Mouse (Mus musculus): ENCODE measurements at regions not wholly inside any gene's neighbourhood (a gene's known extent, or its start where the extent isn't known, plus 50 kb on each side); places are given as distances from the start of the nearest gene placed in this dataset.
"Not testable (repeated sequence)": the region's sequence is repeated elsewhere in the genome, so short reads cannot be mapped to it uniquely, and the experiment has no call there.

DNA sequence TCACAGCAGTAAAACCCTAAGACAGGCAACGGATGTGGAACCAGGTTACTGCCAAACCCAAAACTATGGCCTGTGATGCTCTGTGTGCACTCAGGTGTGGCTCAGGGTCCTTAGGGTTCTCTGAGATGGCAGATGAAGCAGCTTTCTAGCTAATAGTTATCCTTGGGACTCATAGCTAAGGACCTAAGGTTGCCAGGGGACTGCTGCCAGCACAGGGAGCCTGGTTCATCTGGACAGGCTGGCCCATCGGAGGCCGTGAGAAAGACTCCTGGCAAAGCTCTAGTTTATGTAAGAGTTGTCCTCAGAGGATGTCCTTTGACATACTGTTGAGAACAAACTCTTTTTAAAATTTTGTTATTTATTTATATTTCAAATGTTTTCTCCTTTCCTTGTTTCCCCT lies 97.9 kb upstream of the Cnksr3 start:
- Histone ChIP-seq H3K4me3 (ENCODE audit: low read depth, low read length) (no peak overlapping the region), H3K9me3 (replicated peaks; ENCODE audit: control insufficient read depth, low read length) (no peaks in the 10 kb centered on the region), H3K27ac (ENCODE audit: low read depth, low read length) (no peak overlapping the region), H3K9ac (ENCODE audit: low read length) (no peak overlapping the region), H3K4me2 (ENCODE audit: low read length) (no peak overlapping the region), H3K4me1 (ENCODE audit: control insufficient read depth, insufficient read depth, low read length) (no peaks in the 10 kb centered on the region), H3K27me3 (replicated peaks; ENCODE audit: control insufficient read depth, insufficient read depth, low read length) (no peaks in the 10 kb centered on the region), H3K36me3 (ENCODE audit: control insufficient read depth, insufficient read depth, low read length) (no peaks in the 10 kb centered on the region)
- WGBS, result 92% methylated on average over 3 of the region's 3 CpGs
- DNase-seq (ENCODE audit: low spot score) (no peak), ATAC-seq (no peak)

- not testable (repeated sequence) for H3K4me1 ChIP-seq (ENCODE audit: control insufficient read depth, insufficient read depth, low read length); H3K4me3 ChIP-seq (ENCODE audit: low read depth, low read length); H3K27me3 ChIP-seq (replicated peaks; ENCODE audit: control insufficient read depth, insufficient read depth, low read length); H3K27ac ChIP-seq (ENCODE audit: low read depth, low read length); H3K4me2 ChIP-seq (ENCODE audit: low read length); H3K36me3 ChIP-seq (ENCODE audit: control insufficient read depth, insufficient read depth, low read length); DNase-seq (ENCODE audit: low spot score); H3K9me3 ChIP-seq (replicated peaks; ENCODE audit: control insufficient read depth, low read length); ATAC-seq; H3K9ac ChIP-seq (ENCODE audit: low read length)
- 57% methylated on average over 3 of the region's 3 CpGs for WGBS
These were observed 93.8 kb upstream of the Cnksr3 start for GRCm38 (mm10) chr10:7305881-7306280.

DNA sequence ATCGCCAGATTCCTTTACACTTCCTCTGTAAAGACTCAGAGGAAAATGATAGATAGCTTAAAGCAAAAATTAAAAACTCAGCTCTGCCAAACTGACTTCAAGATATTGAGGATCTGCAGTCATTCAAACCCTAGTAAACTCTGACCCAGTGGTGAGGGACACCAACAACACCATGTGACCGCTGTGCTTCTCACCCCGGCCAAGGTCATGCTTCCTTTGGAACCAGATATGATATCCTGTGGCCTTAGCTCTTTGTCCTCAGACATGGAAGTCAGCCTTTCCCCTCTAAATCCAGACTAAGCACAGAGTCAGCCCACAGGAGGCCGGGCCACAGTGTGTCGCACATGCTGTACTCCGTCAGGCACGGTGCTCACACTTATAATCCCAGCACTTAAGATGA lies 86.3 kb upstream of the Cnksr3 start:
- 91% methylated on average over 7 of the region's 7 CpGs for WGBS
- no peak for ATAC-seq
- Histone ChIP-seq H3K4me1 (ENCODE audit: control insufficient read depth, insufficient read depth, low read length) (no peaks in the 10 kb centered on the region), H3K4me2 (ENCODE audit: low read length) (no peak overlapping the region), H3K9me3 (replicated peaks; ENCODE audit: control insufficient read depth, low read length) (no peaks in the 10 kb centered on the region), H3K27ac (ENCODE audit: low read depth, low read length) (no peak overlapping the region), H3K4me3 (ENCODE audit: low read depth, low read length) (no peak overlapping the region), H3K36me3 (ENCODE audit: control insufficient read depth, insufficient read depth, low read length) (no peaks in the 10 kb centered on the region), H3K27me3 (replicated peaks; ENCODE audit: control insufficient read depth, insufficient read depth, low read length) (no peaks in the 10 kb centered on the region), H3K9ac (ENCODE audit: low read length) (no peak overlapping the region)
- DNase-seq (ENCODE audit: low spot score), result no peak

DNA sequence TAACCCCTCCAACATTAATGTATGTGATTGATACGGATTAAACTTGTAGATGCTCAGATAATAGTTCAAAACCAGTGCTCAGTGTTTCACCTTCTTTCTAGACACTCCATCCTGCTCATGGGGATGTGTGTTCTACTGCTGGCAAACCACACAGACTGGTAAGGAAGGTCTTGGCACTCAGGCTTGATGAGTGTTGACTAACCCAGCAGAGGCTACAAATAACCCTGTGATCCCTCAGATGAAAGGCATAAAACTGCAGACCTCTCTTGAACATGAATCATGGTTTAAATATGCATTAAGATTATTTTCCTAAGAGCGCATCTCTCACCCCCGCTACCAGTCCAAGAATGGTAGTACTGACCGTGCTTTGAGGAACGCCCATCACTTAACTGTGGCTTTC lies 83.9 kb upstream of the Cnksr3 start:
- Histone ChIP-seq H3K4me2 (ENCODE audit: low read length) (no peak overlapping the region), H3K36me3 (ENCODE audit: control insufficient read depth, insufficient read depth, low read length) (no peaks in the 10 kb centered on the region), H3K27ac (ENCODE audit: low read depth, low read length) (no peak overlapping the region), H3K9me3 (replicated peaks; ENCODE audit: control insufficient read depth, low read length) (no peaks in the 10 kb centered on the region), H3K27me3 (replicated peaks; ENCODE audit: control insufficient read depth, insufficient read depth, low read length) (no peaks in the 10 kb centered on the region), H3K4me1 (ENCODE audit: control insufficient read depth, insufficient read depth, low read length) (no peaks in the 10 kb centered on the region), H3K9ac (ENCODE audit: low read length) (no peak overlapping the region), H3K4me3 (ENCODE audit: low read depth, low read length) (no peak overlapping the region)
- 95% methylated on average over 5 of the region's 5 CpGs for WGBS
- no peak for DNase-seq (ENCODE audit: low spot score)
- no peak for ATAC-seq

DNA sequence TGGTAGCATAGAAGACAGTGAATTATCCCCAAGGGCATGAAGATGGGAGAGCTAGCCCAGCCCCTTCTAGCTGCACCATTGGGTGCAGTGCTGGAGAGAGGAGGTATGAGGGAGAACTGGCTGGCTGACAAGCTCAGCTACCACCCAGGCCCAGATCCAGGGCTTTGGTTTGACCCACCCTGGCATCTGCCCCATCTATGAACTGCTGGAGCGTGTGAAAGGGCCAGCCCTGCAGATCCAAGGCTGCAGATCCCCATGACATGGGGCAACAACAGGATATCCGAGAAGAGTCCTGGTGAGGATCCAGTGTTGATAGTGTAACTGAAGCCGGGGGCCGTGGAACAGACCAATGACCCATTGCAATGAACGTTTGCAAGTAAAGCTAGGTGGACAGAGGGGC lies 81.2 kb upstream of the Cnksr3 start:
- Histone ChIP-seq H3K4me3 (ENCODE audit: low read depth, low read length) (no peak overlapping the region), H3K27me3 (replicated peaks; ENCODE audit: control insufficient read depth, insufficient read depth, low read length) (no peaks in the 10 kb centered on the region), H3K4me2 (ENCODE audit: low read length) (no peak overlapping the region), H3K27ac (ENCODE audit: low read depth, low read length) (no peak overlapping the region), H3K9ac (ENCODE audit: low read length) (no peak overlapping the region), H3K36me3 (ENCODE audit: control insufficient read depth, insufficient read depth, low read length) (no peaks in the 10 kb centered on the region), H3K9me3 (replicated peaks; ENCODE audit: control insufficient read depth, low read length) (no peaks in the 10 kb centered on the region), H3K4me1 (ENCODE audit: control insufficient read depth, insufficient read depth, low read length) (no peaks in the 10 kb centered on the region)
- no peak for DNase-seq (ENCODE audit: low spot score)
- ATAC-seq, result no peak
- 90% methylated on average over 5 of the region's 5 CpGs for WGBS

DNA sequence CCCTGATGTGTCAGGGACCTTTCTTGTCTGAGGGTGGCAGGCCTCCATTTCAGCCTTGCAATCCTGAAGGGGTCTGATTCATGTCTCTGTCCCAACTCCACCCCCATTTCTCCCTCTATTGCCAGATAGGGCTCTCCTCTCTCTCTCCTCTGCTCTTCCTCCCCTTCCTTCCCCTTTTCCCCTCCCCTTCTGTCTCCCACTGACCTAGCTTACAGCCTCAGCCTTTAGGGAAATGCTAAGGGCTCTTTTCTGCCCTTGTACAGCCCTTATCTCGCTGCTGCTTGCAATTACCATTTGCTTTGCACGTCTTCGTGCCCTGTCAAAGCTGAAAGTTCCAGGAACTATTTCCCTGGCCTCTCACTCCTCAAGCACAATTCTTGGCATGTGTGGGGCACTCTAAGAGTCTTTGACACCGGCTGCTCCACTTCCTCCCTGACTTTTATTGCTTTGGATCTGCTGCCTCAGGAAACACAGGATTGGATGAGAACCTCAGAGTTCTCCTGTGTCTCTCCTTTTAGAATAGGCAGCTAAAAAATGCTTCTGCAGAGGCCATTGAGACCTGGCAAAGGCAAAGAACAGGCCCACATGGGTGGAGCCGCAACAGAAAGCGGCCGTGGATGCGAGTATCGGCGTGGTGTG lies 77.9 kb upstream of the Cnksr3 start:
- Histone ChIP-seq H3K9ac (ENCODE audit: low read length) (no peak overlapping the region), H3K27ac (ENCODE audit: low read depth, low read length) (no peak overlapping the region), H3K4me3 (ENCODE audit: low read depth, low read length) (no peak overlapping the region), H3K4me1 (ENCODE audit: control insufficient read depth, insufficient read depth, low read length) (no peaks in the 10 kb centered on the region), H3K27me3 (replicated peaks; ENCODE audit: control insufficient read depth, insufficient read depth, low read length) (no peaks in the 10 kb centered on the region), H3K9me3 (replicated peaks; ENCODE audit: control insufficient read depth, low read length) (no peaks in the 10 kb centered on the region), H3K4me2 (ENCODE audit: low read length) (no peak overlapping the region), H3K36me3 (ENCODE audit: control insufficient read depth, insufficient read depth, low read length) (no peaks in the 10 kb centered on the region)
- WGBS, result 89% methylated on average over 10 of the region's 10 CpGs
- DNase-seq (ENCODE audit: low spot score) (no peak), ATAC-seq (no peak)

DNA sequence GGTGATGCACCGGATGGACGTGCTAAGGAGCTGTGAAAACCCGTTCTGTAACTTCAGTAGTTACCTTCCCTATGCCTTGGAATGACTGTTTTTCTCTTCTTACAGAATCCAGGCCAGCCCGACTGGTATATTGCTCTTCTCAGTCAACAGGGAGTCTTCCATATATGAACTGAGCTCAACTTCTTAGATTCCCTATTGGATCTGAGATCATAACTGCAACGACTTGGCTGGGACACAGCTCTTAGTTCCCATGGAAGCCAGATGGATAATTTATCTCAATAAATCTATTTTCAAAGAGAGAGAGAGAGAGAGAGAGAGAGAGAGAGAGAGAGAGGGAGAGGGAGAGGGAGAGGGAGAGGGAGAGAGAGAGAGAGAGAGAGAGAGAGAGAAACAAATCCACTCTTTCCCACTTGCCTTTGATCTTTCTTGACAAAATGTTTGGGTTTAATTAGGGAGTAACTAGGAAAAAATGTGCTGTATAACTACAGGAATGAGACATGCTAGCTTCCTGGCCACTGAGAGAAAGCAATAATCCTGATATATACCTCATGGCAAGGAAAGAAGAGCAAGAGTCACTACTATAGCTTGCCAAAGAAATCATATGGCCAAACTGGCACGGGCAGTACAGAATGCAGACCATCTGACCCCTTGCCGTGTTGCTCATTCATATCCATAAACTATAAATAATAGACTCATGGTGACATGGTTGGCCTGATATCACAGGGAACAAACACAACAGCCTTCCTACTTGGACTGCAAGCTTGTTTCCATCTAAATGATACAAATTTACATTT lies 73.3 kb upstream of the Cnksr3 start:
- WGBS, result 87% methylated on average over 7 of the region's 7 CpGs
- Histone ChIP-seq H3K27me3 (replicated peaks; ENCODE audit: control insufficient read depth, insufficient read depth, low read length) (no peaks in the 10 kb centered on the region), H3K4me1 (ENCODE audit: control insufficient read depth, insufficient read depth, low read length) (no peaks in the 10 kb centered on the region), H3K9me3 (replicated peaks; ENCODE audit: control insufficient read depth, low read length) (no peaks in the 10 kb centered on the region), H3K27ac (ENCODE audit: low read depth, low read length) (no peak overlapping the region), H3K36me3 (ENCODE audit: control insufficient read depth, insufficient read depth, low read length) (no peaks in the 10 kb centered on the region), H3K4me3 (ENCODE audit: low read depth, low read length) (no peak overlapping the region), H3K4me2 (ENCODE audit: low read length) (no peak overlapping the region), H3K9ac (ENCODE audit: low read length) (no peak overlapping the region)
- ATAC-seq (no peak), DNase-seq (ENCODE audit: low spot score) (no peak)

- 85% methylated on average over 2 of the region's 2 CpGs for WGBS
- no peak for ATAC-seq
- no peak overlapping the region for H3K4me2 ChIP-seq (ENCODE audit: low read length)
These were observed 68.4 kb upstream of the Cnksr3 start for GRCm38 (mm10) chr10:7280429-7280828.

GRCm38 (mm10) chr10:7278820-7279219 lies 66.8 kb upstream of the Cnksr3 start:
- no peaks in the 10 kb centered on the region for H3K4me1 ChIP-seq (ENCODE audit: control insufficient read depth, insufficient read depth, low read length)
- H3K9ac ChIP-seq (ENCODE audit: low read length), result no peak overlapping the region
- ATAC-seq (peak; percentile 55; the same call in 1 of the 2 replicates), DNase-seq (ENCODE audit: low spot score) (peak; percentile 54)
- H3K4me3 ChIP-seq (ENCODE audit: low read depth, low read length), result no peak overlapping the region
- H3K27me3 ChIP-seq (replicated peaks; ENCODE audit: control insufficient read depth, insufficient read depth, low read length), result no peaks in the 10 kb centered on the region
- no peaks in the 10 kb centered on the region for H3K9me3 ChIP-seq (replicated peaks; ENCODE audit: control insufficient read depth, low read length)
- WGBS, result 50% methylated on average over 5 of the region's 5 CpGs
- no peak overlapping the region for H3K4me2 ChIP-seq (ENCODE audit: low read length)
- H3K27ac ChIP-seq (ENCODE audit: low read depth, low read length), result no peak overlapping the region
- H3K36me3 ChIP-seq (ENCODE audit: control insufficient read depth, insufficient read depth, low read length), result no peaks in the 10 kb centered on the region

More at GRCm38 (mm10) chr10:7280429-7280828, 68.4 kb upstream of the Cnksr3 start:
- no peak for DNase-seq (ENCODE audit: low spot score)
- H3K4me1 ChIP-seq (ENCODE audit: control insufficient read depth, insufficient read depth, low read length), result no peaks in the 10 kb centered on the region
- H3K9me3 ChIP-seq (replicated peaks; ENCODE audit: control insufficient read depth, low read length), result no peaks in the 10 kb centered on the region
- no peaks in the 10 kb centered on the region for H3K36me3 ChIP-seq (ENCODE audit: control insufficient read depth, insufficient read depth, low read length)
- no peak overlapping the region for H3K9ac ChIP-seq (ENCODE audit: low read length)
- H3K4me3 ChIP-seq (ENCODE audit: low read depth, low read length), result no peak overlapping the region
- H3K27ac ChIP-seq (ENCODE audit: low read depth, low read length), result no peak overlapping the region
- no peaks in the 10 kb centered on the region for H3K27me3 ChIP-seq (replicated peaks; ENCODE audit: control insufficient read depth, insufficient read depth, low read length)
